Mouse (Mus musculus) limb, embryonic 14.5 days (tissue): ENCODE data around the gene Hoxa1. TPM values are rescaled to one million over a fixed set of nuclear protein-coding genes. Genes with fewer than 3 reads are reported as not detected.

Source experiments
- ATAC-seq: fragments of 200-750 bp; cut with Nextera tagmentation; 2 replicates; pipeline ENCODE4 v1.8.0; 2017; ENCODE audit warnings: low read depth, moderate number of reproducible peaks, moderate TSS enrichment; ENCODE audit not compliant: low FRiP score
- DNase-seq: peaks from one replicate; pipeline ENCODE4 v3.0.0-alpha.2; 2015; ENCODE audit warnings: low spot score
- H3K27ac ChIP-seq: fragments of 300-500 bp; sonication (generic); replicated peaks from 2 replicates; pipeline ENCODE4 v1.5.1; 2014; ENCODE audit warnings: low read depth, mild to moderate bottlenecking, low read length, moderate library complexity, mixed read lengths
- H3K27me3 ChIP-seq: fragments of 300-500 bp; sonication (generic); 2 replicates; pipeline ENCODE4 v1.6.1; 2014; ENCODE audit warnings: low read length, mixed read lengths; ENCODE audit not compliant: control insufficient read depth, insufficient read depth
- H3K36me3 ChIP-seq: fragments of 300-500 bp; sonication (generic); 2 replicates; pipeline ENCODE4 v1.6.1; 2014; ENCODE audit warnings: mild to moderate bottlenecking, low read length, moderate library complexity, mixed read lengths; ENCODE audit not compliant: control insufficient read depth, insufficient read depth
- H3K4me1 ChIP-seq: fragments of 300-500 bp; sonication (generic); 2 replicates; pipeline ENCODE4 v1.6.1; 2014; ENCODE audit warnings: antibody characterized with exemption, low read length, mixed read lengths; ENCODE audit not compliant: control insufficient read depth, insufficient read depth
- H3K4me2 ChIP-seq: fragments of 300-500 bp; sonication (generic); replicated peaks from 2 replicates; pipeline ENCODE4 v1.6.1; 2014; ENCODE audit warnings: low read depth, mild to moderate bottlenecking, low read length, moderate library complexity; ENCODE audit not compliant: severe bottlenecking
- H3K4me3 ChIP-seq: fragments of 300-500 bp; sonication (generic); replicated peaks from 2 replicates; pipeline ENCODE4 v1.5.1; 2014; ENCODE audit warnings: low read length
- H3K9ac ChIP-seq: fragments of 300-500 bp; sonication (generic); 2 replicates; pipeline ENCODE4 v1.6.1; 2014; ENCODE audit warnings: mild to moderate bottlenecking, low read depth, low read length, moderate library complexity; ENCODE audit not compliant: severe bottlenecking
- H3K9me3 ChIP-seq: fragments of 300-500 bp; sonication (generic); 2 replicates; pipeline ENCODE4 v1.6.1; 2016; ENCODE audit warnings: low read length; ENCODE audit not compliant: control insufficient read depth
- POLR2A ChIP-seq: fragments of 200-500 bp; IDR thresholded peaks from 2 replicates; pipeline ENCODE4 v1.8.0; 2012; ENCODE audit warnings: inconsistent platforms, mild to moderate bottlenecking, moderate library complexity, borderline replicate concordance; ENCODE audit not compliant: insufficient read depth, insufficient read length; ENCODE audit errors: extremely low read depth
- WGBS: fragments of 180-500 bp; shearing (Covaris S2); extraction: QIAGEN DNeasy Blood & Tissue Kit; methylation state at CpG from one replicate; pipeline ENCODE4 v1.1.7; 2014; 5-methylcytosine and 5-hydroxymethylcytosine counted together
- polyA plus RNA-seq, 2 experiments: library from polyadenylated mRNA; depleted of rRNA in 1 of 2; stranded (reverse) in 1 of 2; unstranded in 1 of 2; fragments of >200 nt; fragmentation: Nextera tagmentation in 1 of 2; extraction: Ambion mirVana in 1 of 2; gene quantifications; 2 replicates each; pipeline versions ENCODE4 v1.2.1 to v1.2.3; 2012 to 2014

Hoxa1 gene
- polyA plus RNA-seq, 2 experiments: 1.6 to 1.7 TPM

GRCm38 (mm10) chr6:52123673-52124072 lies 34.4 kb downstream of the Hoxa1 start:
- Histone ChIP-seq H3K4me2 (no peak overlapping the region), H3K4me3 (no peak overlapping the region), H3K27ac (no peak overlapping the region), H3K9ac (no peak overlapping the region), H3K36me3 (no peaks in the 10 kb centered on the region), H3K9me3 (0 out of 2 replicates have a peak, but pooled peaks cover 7% of the 10 kb centered on the region), H3K4me1 (no peaks in the 10 kb centered on the region), H3K27me3 (no peaks in the 10 kb centered on the region)
- ATAC-seq (no peak), DNase-seq (no peak)
- WGBS: 77% methylated on average over 4 of the region's 4 CpGs
- no peak for TF ChIP-seq POLR2A

DNA sequence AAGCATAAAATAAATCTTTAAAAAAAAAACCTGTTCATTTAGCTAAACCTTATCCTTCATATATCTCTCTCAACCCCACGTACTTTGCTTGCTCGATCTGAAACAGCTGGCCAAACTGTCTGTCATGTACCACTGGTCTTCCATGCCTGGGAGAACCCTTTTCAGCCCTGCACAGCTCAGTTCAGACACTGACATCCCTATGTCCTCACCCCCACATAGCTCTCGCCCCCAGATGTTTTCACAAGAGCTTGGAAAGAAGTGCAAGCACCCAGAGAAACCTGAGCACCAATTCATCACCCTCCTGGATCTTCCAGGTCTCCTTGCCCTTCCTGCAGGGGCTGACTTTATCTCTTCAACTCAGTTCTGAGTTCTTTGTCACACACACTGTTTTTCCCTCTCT lies 36.9 kb downstream of the Hoxa1 start:
- no peak for DNase-seq
- Histone ChIP-seq H3K4me1 (no peaks in the 10 kb centered on the region; the same call in 1 of the 2 replicates), H3K27ac (no peak overlapping the region), H3K27me3 (no peaks in the 10 kb centered on the region), H3K36me3 (no peaks in the 10 kb centered on the region), H3K4me3 (no peak overlapping the region), H3K9ac (no peak overlapping the region), H3K9me3 (no peaks in the 10 kb centered on the region), H3K4me2 (no peak overlapping the region)
- TF ChIP-seq POLR2A: no peak
- no peak for ATAC-seq
- 45% methylated on average over 3 of the region's 3 CpGs for WGBS

DNA sequence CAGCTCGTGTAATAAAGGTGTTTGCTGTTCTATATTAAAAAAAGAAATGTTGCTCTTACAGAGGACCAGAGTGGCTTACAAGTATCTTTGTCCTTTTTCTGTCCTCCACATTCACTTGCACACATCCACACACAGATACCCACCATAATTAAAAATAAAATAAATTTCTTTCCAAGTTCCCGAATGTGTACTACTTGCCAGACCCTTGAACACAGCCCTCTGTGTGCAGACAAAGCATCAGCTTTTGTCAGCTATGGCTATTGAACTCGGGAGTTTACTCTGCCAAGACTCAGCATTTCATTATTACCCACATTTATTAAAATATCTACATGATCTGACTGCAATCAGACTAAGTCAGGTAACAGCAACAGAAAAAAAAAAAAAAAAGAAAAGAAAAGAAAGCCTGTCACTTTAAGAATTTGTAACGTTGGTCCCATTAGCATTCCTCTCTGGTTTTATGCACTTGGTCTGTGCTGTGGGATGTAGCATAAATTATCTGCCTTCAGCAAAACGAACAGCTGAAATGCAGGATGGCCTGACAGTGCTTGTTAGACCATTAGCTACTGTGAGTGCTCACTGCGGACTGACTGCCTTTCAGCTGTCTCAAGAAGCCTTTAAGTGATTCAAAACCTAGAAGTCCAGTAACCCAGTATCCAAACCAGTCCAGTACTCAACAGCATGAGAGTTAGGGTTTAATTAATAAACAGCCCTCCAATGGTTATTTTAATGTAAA lies 39.0 kb downstream of the Hoxa1 start:
- DNase-seq: peak; percentile 45
- 21% methylated on average over 6 of the region's 6 CpGs for WGBS
- no peak for TF ChIP-seq POLR2A
- ATAC-seq: no peak
- H3K27ac ChIP-seq: no peak overlapping the region
- no peak overlapping the region for H3K9ac ChIP-seq
- H3K4me3 ChIP-seq: no peak overlapping the region
- no peaks in the 10 kb centered on the region for H3K9me3 ChIP-seq
- no peaks in the 10 kb centered on the region for H3K36me3 ChIP-seq
- no peak overlapping the region for H3K4me2 ChIP-seq
- peaks cover 4% of the 10 kb centered on the region; the same call in 1 of the 2 replicates for H3K27me3 ChIP-seq
- peaks cover 6% of the 10 kb centered on the region; the same call in 1 of the 2 replicates for H3K4me1 ChIP-seq

- ATAC-seq: no peak
- no peaks in the 10 kb centered on the region for H3K9me3 ChIP-seq
- H3K27ac ChIP-seq: no peak overlapping the region
- H3K4me3 ChIP-seq: no peak overlapping the region
- no peak for DNase-seq
- H3K4me1 ChIP-seq: peaks cover 6% of the 10 kb centered on the region; the same call in 1 of the 2 replicates
- no peak overlapping the region for H3K4me2 ChIP-seq
- H3K9ac ChIP-seq: no peak overlapping the region
- no peaks in the 10 kb centered on the region for H3K36me3 ChIP-seq
- peaks cover 4% of the 10 kb centered on the region; the same call in 1 of the 2 replicates for H3K27me3 ChIP-seq
- WGBS: 7% methylated on average over 5 of the region's 5 CpGs
- no peak for TF ChIP-seq POLR2A
Measured at GRCm38 (mm10) chr6:52115899-52116298, 42.2 kb downstream of the Hoxa1 start.

GRCm38 (mm10) chr6:52111846-52112245 lies 46.3 kb downstream of the Hoxa1 start:
- Histone ChIP-seq H3K4me3 (no peak overlapping the region), H3K36me3 (no peaks in the 10 kb centered on the region), H3K27ac (no peak overlapping the region), H3K27me3 (peaks cover 4% of the 10 kb centered on the region; the same call in 1 of the 2 replicates), H3K4me1 (peaks cover 6% of the 10 kb centered on the region; the same call in 1 of the 2 replicates), H3K9me3 (no peaks in the 10 kb centered on the region), H3K4me2 (no peak overlapping the region), H3K9ac (no peak overlapping the region)
- ATAC-seq (no peak), DNase-seq (no peak)
- TF ChIP-seq POLR2A: no peak
- WGBS: 58% methylated on average over 4 of the region's 4 CpGs
